ENCODE assay signal across 1 mouse cellular context in the genomic region with DNA sequence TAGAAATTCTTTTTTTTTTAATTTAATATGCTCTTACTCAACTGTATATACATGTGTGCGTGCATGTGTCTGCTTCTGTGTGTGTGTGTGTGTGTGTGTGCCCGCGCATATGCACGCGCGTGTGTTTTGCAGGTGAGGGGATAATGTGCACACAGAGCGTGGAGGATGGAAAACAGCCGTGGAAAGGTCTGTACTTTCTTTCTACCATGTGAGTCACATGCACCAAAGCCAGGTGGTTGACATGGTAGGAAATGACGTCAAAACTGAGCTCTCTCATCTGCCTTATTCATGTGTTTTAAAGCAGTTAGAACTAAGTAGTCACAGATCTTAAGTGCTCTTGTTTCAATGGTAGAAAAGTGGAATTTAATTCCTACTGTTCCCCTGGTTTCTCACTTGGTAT.
TF ChIP-seq lines count a peak whose summit lies in the region.

No protein-coding gene starts in this region.

TF ChIP-seq in CH12.LX, 34 proteins besides CTCF, POLR2A, EP300 and RAD21 (continued from another document):
- TF ChIP-seq MAX (IDR thresholded peaks at IDR 0.05; ENCODE audit: low read length) (peak; percentile 82), ELF1 (IDR thresholded peaks at IDR 0.05; ENCODE audit: low read depth, low read length) (no peak), CHD1 (IDR thresholded peaks at IDR 0.05; ENCODE audit: low read depth, low read length) (no peak), MAFK (IDR thresholded peaks at IDR 0.05; ENCODE audit: insufficient replicate concordance, low read length) (no peak), ZKSCAN1 (IDR thresholded peaks at IDR 0.05; ENCODE audit: borderline replicate concordance, low read depth, low read length) (no peak), TBP (conservative IDR thresholded peaks at IDR 0.05; ENCODE audit: low read depth, low read length) (0 out of 2 replicates have a peak, but pooled peaks have one; percentile 43), SIN3A (IDR thresholded peaks at IDR 0.05; ENCODE audit: low read length) (peak; percentile 71; the same call in 1 of the 2 replicates), NRF1 (IDR thresholded peaks at IDR 0.05; ENCODE audit: low read depth, low read length) (no peak), TCF12 (IDR thresholded peaks at IDR 0.05; ENCODE audit: low read depth, low read length) (peak; percentile 71; the same call in 1 of the 2 replicates), UBTF (IDR thresholded peaks at IDR 0.05; ENCODE audit: low read depth, low read length) (no peak), E2F4 (IDR thresholded peaks at IDR 0.05; ENCODE audit: insufficient replicate concordance, low read depth, low read length) (no peak), JUN (IDR thresholded peaks at IDR 0.05; ENCODE audit: insufficient read depth, low read depth, low read length) (peak; percentile 59; the same call in 1 of the 2 replicates), ETS1 (conservative IDR thresholded peaks at IDR 0.05; ENCODE audit: low read depth, low read length) (peak; percentile 85), JUND (conservative IDR thresholded peaks at IDR 0.05; ENCODE audit: low read depth, low read length) (no peak), KAT2A (IDR thresholded peaks at IDR 0.05; ENCODE audit: insufficient replicate concordance, low read length) (no peak), POLR2AphosphoS2 (IDR thresholded peaks at IDR 0.05; ENCODE audit: low read depth, low read length) (no peak), NELFE (IDR thresholded peaks at IDR 0.05; ENCODE audit: low read depth, low read length) (no peak)
